Mouse (Mus musculus): ENCODE data around the gene Gm10401.

The Gm10401 gene

GRCm38 (mm10) chr5:115098195-115098594 is at the start of gene Gm10401:
TSS of gene Gm10401 (minus strand) at chr5:115098295.
- no peak for DNase-seq

GRCm38 (mm10) chr5:115147388-115147787 is 49.3 kb upstream of the Gm10401 start:
- DNase-seq: no peak

GRCm38 (mm10) chr5:115146747-115147130 is 48.6 kb upstream of the Gm10401 start:
- DNase-seq: no peak

GRCm38 (mm10) chr5:115145976-115146746 is 48.1 kb upstream of the Gm10401 start:
- DNase-seq: no peak

GRCm38 (mm10) chr5:115145253-115145968 is 47.3 kb upstream of the Gm10401 start:
- peak; percentile 95 for DNase-seq

- DNase-seq: no peak
These were observed 46.4 kb upstream of the Gm10401 start for GRCm38 (mm10) chr5:115144471-115144870.

- no peak for DNase-seq
These were observed 45.5 kb upstream of the Gm10401 start for GRCm38 (mm10) chr5:115143552-115143951.

- no peak for DNase-seq
These were observed 44.1 kb upstream of the Gm10401 start for GRCm38 (mm10) chr5:115142166-115142697.

- peak; percentile 92 for DNase-seq
These were observed 42.6 kb upstream of the Gm10401 start for GRCm38 (mm10) chr5:115140726-115141125.

- no peak for DNase-seq
These were observed 41.0 kb upstream of the Gm10401 start for GRCm38 (mm10) chr5:115139124-115139523.

- DNase-seq: peak; percentile 99
These were observed 36.4 kb upstream of the Gm10401 start, which contains the start of gene Unc119b for GRCm38 (mm10) chr5:115134234-115135165. TSS of gene Unc119b (minus strand) at chr5:115134975.

GRCm38 (mm10) chr5:115133358-115134066 is 35.4 kb upstream of the Gm10401 start:
- DNase-seq: peak; percentile 91

- no peak for DNase-seq
These were observed 34.4 kb upstream of the Gm10401 start for GRCm38 (mm10) chr5:115132465-115132864.

GRCm38 (mm10) chr5:115129328-115129727 is 31.2 kb upstream of the Gm10401 start:
- peak; percentile 84 for DNase-seq

GRCm38 (mm10) chr5:115127421-115128179 is 29.5 kb upstream of the Gm10401 start:
- no peak for DNase-seq

- no peak for DNase-seq
These were observed 28.6 kb upstream of the Gm10401 start for GRCm38 (mm10) chr5:115126578-115127312.

- DNase-seq: peak; percentile 99
These were observed 27.2 kb upstream of the Gm10401 start for GRCm38 (mm10) chr5:115125211-115125871.

- DNase-seq: peak; percentile 90
These were observed 26.6 kb upstream of the Gm10401 start for GRCm38 (mm10) chr5:115124690-115125089.

- peak; percentile 88 for DNase-seq
These were observed 22.9 kb upstream of the Gm10401 start for GRCm38 (mm10) chr5:115120978-115121377.
